Mouse (Mus musculus) MEL (cell line): ENCODE measurements around the gene Slc9a3r1. TPM values are rescaled to one million over a fixed set of nuclear protein-coding genes. Genes with fewer than 3 reads are reported as not detected.

Experiments used
- DNase-seq: peaks from one replicate; pipeline ENCODE4 v3.0.0; 2011; ENCODE audit warnings: low read depth, low spot score
- H3K27ac ChIP-seq: 2 replicates; pipeline ENCODE4 v1.5.1; 2012; ENCODE audit warnings: low read depth, mild to moderate bottlenecking, control low read depth, low read length, moderate library complexity; ENCODE audit not compliant: control insufficient read depth
- H3K27me3 ChIP-seq, 2 experiments: fragments of 150-350 bp in 1 of 2; sonication (generic) in 1 of 2; 2 replicates each; pipeline ENCODE4 v1.6.1; 2012; ENCODE audit warnings: low read length in 2 of 2, mild to moderate bottlenecking in 2 of 2, improper control_type of control experiment in 1 of 2, moderate library complexity in 1 of 2; ENCODE audit not compliant: insufficient read depth in 2 of 2, control insufficient read depth in 1 of 2
- H3K36me3 ChIP-seq, 2 experiments: 2 replicates each; pipeline ENCODE4 v1.6.1; 2012 to 2014; ENCODE audit warnings: low read length in 2 of 2, improper control_type of control experiment in 1 of 2, inconsistent platforms in 1 of 2, mild to moderate bottlenecking in 1 of 2; ENCODE audit not compliant: insufficient read depth in 2 of 2, control insufficient read depth in 1 of 2
- H3K4me1 ChIP-seq, 2 experiments: fragments of 150-350 bp in 1 of 2; sonication (generic) in 1 of 2; 2 replicates each; pipeline ENCODE4 v1.6.1; 2012; ENCODE audit warnings: low read length in 2 of 2, improper control_type of control experiment in 1 of 2, mild to moderate bottlenecking in 1 of 2; ENCODE audit not compliant: insufficient read depth in 2 of 2, control insufficient read depth in 1 of 2
- H3K4me3 ChIP-seq, 2 experiments: fragments of 150-350 bp in 1 of 2; sonication (generic) in 1 of 2; 2 replicates each; pipeline ENCODE4 v1.5.1; 2012; ENCODE audit warnings: low read depth in 2 of 2, low read length in 2 of 2, mild to moderate bottlenecking in 2 of 2, moderate library complexity in 2 of 2, control low read depth in 1 of 2, improper control_type of control experiment in 1 of 2; ENCODE audit not compliant: control insufficient read depth in 1 of 2, insufficient read depth in 1 of 2
- H3K79me2 ChIP-seq: 2 replicates; pipeline ENCODE4 v1.6.1; 2012; ENCODE audit warnings: mild to moderate bottlenecking, low read length, moderate library complexity; ENCODE audit not compliant: control insufficient read depth, poor library complexity, insufficient read depth
- H3K9ac ChIP-seq: 2 replicates; pipeline ENCODE4 v1.6.1; 2012; ENCODE audit warnings: low read depth, mild to moderate bottlenecking, control low read depth, low read length, moderate library complexity; ENCODE audit not compliant: control insufficient read depth, poor library complexity, severe bottlenecking
- H3K9me3 ChIP-seq: fragments of 150-350 bp; sonication (generic); replicated peaks from 2 replicates; pipeline ENCODE4 v1.6.1; 2012; ENCODE audit warnings: mild to moderate bottlenecking, low read length, improper control_type of control experiment, moderate library complexity; ENCODE audit not compliant: insufficient read depth
- CHD1 ChIP-seq: IDR thresholded peaks from 2 replicates; pipeline ENCODE4 v1.6.1; 2012; ENCODE audit warnings: low read depth, mild to moderate bottlenecking, inconsistent platforms, low read length, improper control_type of control experiment
- CHD2 ChIP-seq: IDR thresholded peaks from 2 replicates; pipeline ENCODE4 v1.6.1; 2011; ENCODE audit warnings: low read length, improper control_type of control experiment
- E2F4 ChIP-seq: IDR thresholded peaks from 2 replicates; pipeline ENCODE4 v1.6.1; 2011; ENCODE audit warnings: low read depth, low read length, improper control_type of control experiment, borderline replicate concordance
- ELF1 ChIP-seq: IDR thresholded peaks from 2 replicates; pipeline ENCODE4 v1.6.1; 2014; ENCODE audit warnings: low read depth, mild to moderate bottlenecking, inconsistent platforms, low read length, improper control_type of control experiment, moderate library complexity
- ETS1 ChIP-seq: IDR thresholded peaks from 2 replicates; pipeline ENCODE4 v1.6.1; 2012; ENCODE audit warnings: low read depth, mild to moderate bottlenecking, inconsistent platforms, low read length, improper control_type of control experiment, moderate library complexity
- GATA1 ChIP-seq: IDR thresholded peaks from 2 replicates; pipeline ENCODE4 v1.6.1; 2011; ENCODE audit warnings: low read depth, low read length, improper control_type of control experiment
- MAFK ChIP-seq: IDR thresholded peaks from 2 replicates; pipeline ENCODE4 v1.6.1; 2011; ENCODE audit warnings: low read depth, mild to moderate bottlenecking, low read length, improper control_type of control experiment, borderline replicate concordance
- MAX ChIP-seq: IDR thresholded peaks from 2 replicates; pipeline ENCODE4 v1.6.1; 2011; ENCODE audit warnings: low read length, improper control_type of control experiment
- MAZ ChIP-seq: IDR thresholded peaks from 2 replicates; pipeline ENCODE4 v1.6.1; 2012; ENCODE audit warnings: low read depth, mild to moderate bottlenecking, inconsistent platforms, low read length, improper control_type of control experiment
- MEF2A ChIP-seq: IDR thresholded peaks from 2 replicates; pipeline ENCODE4 v1.6.1; 2014; ENCODE audit warnings: low read depth, mild to moderate bottlenecking, inconsistent platforms, low read length, improper control_type of control experiment; ENCODE audit not compliant: poor library complexity, insufficient replicate concordance, severe bottlenecking; ENCODE audit errors: extremely low read depth
- MYB ChIP-seq: IDR thresholded peaks from 2 replicates; pipeline ENCODE4 v1.6.1; 2011; ENCODE audit warnings: mild to moderate bottlenecking, low read depth, low read length, improper control_type of control experiment
- NELFE ChIP-seq: IDR thresholded peaks from 2 replicates; pipeline ENCODE4 v1.6.1; 2011; ENCODE audit warnings: low read depth, low read length, improper control_type of control experiment
- POLR2A ChIP-seq, 2 experiments: IDR thresholded peaks; 2 replicates each; pipeline ENCODE4 v1.6.1; 2011 to 2012; ENCODE audit warnings: low read length in 2 of 2, mild to moderate bottlenecking in 2 of 2, control low read depth in 1 of 2, improper control_type of control experiment in 1 of 2, low read depth in 1 of 2, moderate library complexity in 1 of 2; ENCODE audit not compliant: control insufficient read depth in 1 of 2, insufficient read depth in 1 of 2, poor library complexity in 1 of 2
- POLR2AphosphoS2 ChIP-seq: IDR thresholded peaks from 2 replicates; pipeline ENCODE4 v1.6.1; 2011; ENCODE audit warnings: low read length, improper control_type of control experiment
- SIN3A ChIP-seq: IDR thresholded peaks from 2 replicates; pipeline ENCODE4 v1.6.1; 2012; ENCODE audit warnings: low read length, improper control_type of control experiment, inconsistent platforms
- TAL1 ChIP-seq: IDR thresholded peaks from 2 replicates; pipeline ENCODE4 v1.6.1; 2012; ENCODE audit warnings: mild to moderate bottlenecking, inconsistent platforms, low read length, moderate library complexity, mixed read lengths
- TBP ChIP-seq: IDR thresholded peaks from 2 replicates; pipeline ENCODE4 v1.8.0; 2011; ENCODE audit warnings: low read depth, low read length, improper control_type of control experiment
- TCF12 ChIP-seq: IDR thresholded peaks from 2 replicates; pipeline ENCODE4 v1.6.1; 2014; ENCODE audit warnings: low read depth, mild to moderate bottlenecking, inconsistent platforms, low read length, improper control_type of control experiment, moderate library complexity
- USF2 ChIP-seq, 2 experiments: IDR thresholded peaks; 2 replicates each; pipeline ENCODE4 v1.6.1; 2011 to 2012; ENCODE audit warnings: improper control_type of control experiment in 2 of 2, low read length in 2 of 2, borderline replicate concordance in 1 of 2, inconsistent platforms in 1 of 2, low read depth in 1 of 2, mild to moderate bottlenecking in 1 of 2; ENCODE audit not compliant: insufficient read depth in 1 of 2
- ZC3H11A ChIP-seq: IDR thresholded peaks from 2 replicates; pipeline ENCODE4 v1.6.1; 2012; ENCODE audit warnings: low read depth, mild to moderate bottlenecking, inconsistent platforms, low read length, improper control_type of control experiment
- ZMIZ1 ChIP-seq: IDR thresholded peaks from 2 replicates; pipeline ENCODE4 v1.6.1; 2012; ENCODE audit warnings: low read depth, mild to moderate bottlenecking, inconsistent platforms, low read length, improper control_type of control experiment, moderate library complexity
- ZNF384 ChIP-seq: IDR thresholded peaks from 2 replicates; pipeline ENCODE4 v1.6.1; 2012; ENCODE audit warnings: low read depth, mild to moderate bottlenecking, inconsistent platforms, low read length, improper control_type of control experiment
- polyA plus RNA-seq, 2 experiments: library from polyadenylated mRNA; stranded (reverse) in 1 of 2; unstranded in 1 of 2; fragments of >175 nt in 1 of 2; fragments of >200 nt in 1 of 2; gene quantifications; 2 replicates each; pipeline versions ENCODE4 v1.2.1 to v1.2.4; 2012; ENCODE audit warnings: low replicate concordance in 2 of 2, low read depth in 1 of 2; ENCODE audit not compliant: insufficient read length in 2 of 2, insufficient read depth in 1 of 2, missing spikeins in 1 of 2
- total RNA-seq: library from RNA; depleted of rRNA; stranded (reverse); fragments of 300-350 nt; gene quantifications from 2 replicates; pipeline ENCODE4 v1.2.3, GENCODE M21; 2012

Gene Slc9a3r1
- total and polyA plus RNA-seq, 3 experiments = 112 to 127 TPM; not detected in 1

DNA sequence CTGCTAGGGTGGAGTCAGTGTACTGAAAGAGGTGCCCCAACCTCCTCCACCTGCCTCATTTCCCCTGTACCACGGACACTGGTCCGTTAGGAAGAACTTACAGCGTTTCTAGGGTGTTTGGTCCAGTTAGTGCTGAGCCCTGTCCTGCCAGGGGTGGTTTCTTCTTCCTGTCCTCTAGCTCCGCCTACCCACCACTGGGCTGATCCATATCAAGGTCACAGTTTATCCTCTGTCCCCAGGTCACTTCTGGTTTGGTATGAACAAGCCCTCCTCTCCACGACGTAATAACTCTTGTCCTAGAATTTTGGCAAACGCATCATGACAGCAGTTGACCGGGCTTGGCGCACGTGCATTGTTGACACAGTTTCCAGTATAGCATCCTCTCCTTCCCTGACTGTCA, 56.5 kb downstream of the Slc9a3r1 start:
- no peak for DNase-seq
- no peak overlapping the region for H3K27ac ChIP-seq
- no peaks in the 10 kb centered on the region for H3K79me2 ChIP-seq
- H3K36me3 ChIP-seq = peaks cover 0 to 2% of the 10 kb centered on the region in 2 experiments; a peak in 3 of 4 replicates
- peaks cover 0 to 2% of the 10 kb centered on the region in 2 experiments; a peak in 2 of 4 replicates for H3K4me1 ChIP-seq
- no peak for TF ChIP-seq GATA1
- no peak for TF ChIP-seq POLR2A (IDR thresholded peaks at IDR 0.05; ENCODE audit: control insufficient read depth in 1 of 2, insufficient read depth in 1 of 2, low read depth in 1 of 2, low read length in 2 of 2, poor library complexity in 1 of 2)
- no peak for TF ChIP-seq POLR2AphosphoS2
- no peak for TF ChIP-seq NELFE
- no peak for TF ChIP-seq SIN3A
- TF ChIP-seq CHD2 = no peak
- TF ChIP-seq TAL1 = no peak
- TF ChIP-seq MAX = no peak
- TF ChIP-seq TBP = no peak
- no peak for TF ChIP-seq ELF1
- no peak for TF ChIP-seq MAFK
- no peak for TF ChIP-seq MEF2A
- no peak overlapping the region for H3K9ac ChIP-seq
- no peaks in the 10 kb centered on the region for H3K27me3 ChIP-seq
- H3K9me3 ChIP-seq = no peaks in the 10 kb centered on the region
- H3K4me3 ChIP-seq = no peak overlapping the region

DNA sequence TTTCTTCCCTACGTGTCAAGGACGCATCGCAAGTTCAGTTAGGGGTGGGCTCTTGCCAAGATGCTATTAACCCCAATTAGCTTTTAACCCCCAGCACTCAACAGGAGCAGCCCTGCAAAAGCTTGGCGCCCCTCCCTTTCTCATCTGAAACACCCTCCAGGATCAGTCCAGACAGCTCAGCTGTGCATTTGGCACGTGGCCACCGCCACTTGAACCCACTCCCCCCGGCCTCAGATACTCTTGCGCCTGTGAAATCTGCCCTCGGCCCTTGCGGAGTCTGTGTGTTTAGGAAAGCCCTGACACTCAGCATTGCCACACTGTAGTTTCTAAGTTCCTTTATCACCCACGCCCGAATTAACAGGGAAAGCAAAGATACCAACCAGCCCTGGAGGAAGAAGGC, 58.9 kb downstream of the Slc9a3r1 start:
- Histone ChIP-seq H3K36me3 (peaks cover 0 to 2% of the 10 kb centered on the region in 2 experiments; a peak in 3 of 4 replicates), H3K9me3 (no peaks in the 10 kb centered on the region), H3K9ac (no peak overlapping the region), H3K4me1 (peaks cover 0 to 6% of the 10 kb centered on the region in 2 experiments; a peak in 2 of 4 replicates), H3K27ac (no peak overlapping the region), H3K79me2 (no peaks in the 10 kb centered on the region), H3K27me3 (no peaks in the 10 kb centered on the region), H3K4me3 (no peak overlapping the region)
- TF ChIP-seq E2F4 (no peak), ZC3H11A (no peak), ETS1 (no peak), POLR2A (IDR thresholded peaks at IDR 0.05; ENCODE audit: control insufficient read depth in 1 of 2, insufficient read depth in 1 of 2, low read depth in 1 of 2, low read length in 2 of 2, poor library complexity in 1 of 2) (no peak), CHD1 (no peak), ZNF384 (no peak)
- DNase-seq = no peak

- H3K79me2 ChIP-seq = no peaks in the 10 kb centered on the region
- H3K4me1 ChIP-seq = peaks cover 0 to 6% of the 10 kb centered on the region in 2 experiments; a peak in 2 of 4 replicates
- H3K4me3 ChIP-seq = no peak overlapping the region
- H3K27me3 ChIP-seq = no peaks in the 10 kb centered on the region
- H3K9me3 ChIP-seq = no peaks in the 10 kb centered on the region
- DNase-seq = no peak
- no peak overlapping the region for H3K9ac ChIP-seq
- TF ChIP-seq MEF2A (no peak), TCF12 (no peak), E2F4 (no peak), MYB (no peak), USF2 (IDR thresholded peaks at IDR 0.05; ENCODE audit: borderline replicate concordance in 1 of 2, insufficient read depth in 1 of 2, low read depth in 1 of 2, low read length in 2 of 2) (no peak), MAX (no peak), MAZ (no peak), ZMIZ1 (no peak)
- H3K36me3 ChIP-seq = peaks cover 0 to 2% of the 10 kb centered on the region in 2 experiments; a peak in 1 of 4 replicates
- H3K27ac ChIP-seq = no peak overlapping the region
These were observed 59.4 kb downstream of the Slc9a3r1 start for GRCm38 (mm10) chr11:115222570-115222969.
